Mouse (Mus musculus): ENCODE measurements at regions not wholly inside any gene's neighbourhood (a gene's known extent, or its start where the extent isn't known, plus 50 kb on each side); places are given as distances from the start of the nearest gene placed in this dataset.

GRCm38 (mm10) chr13:97598507-97599431, 161.7 kb downstream of the Gm10260 start:
- TF ChIP-seq POLR2A (IDR thresholded peaks at IDR 0.05; ENCODE audit: low read depth, low read length) = no peak
- TF ChIP-seq CTCF (IDR thresholded peaks at IDR 0.05; ENCODE audit: borderline replicate concordance, insufficient read depth, low read length) = no peak
- Histone ChIP-seq H3K4me3 (ENCODE audit: insufficient read depth, low read length) (no peak overlapping the region), H3K4me1 (ENCODE audit: control insufficient read depth, insufficient read depth, low read length) (no peaks in the 10 kb centered on the region; the same call in 1 of the 2 replicates), H3K27ac (ENCODE audit: insufficient read depth, low read length) (no peak overlapping the region)

DNA sequence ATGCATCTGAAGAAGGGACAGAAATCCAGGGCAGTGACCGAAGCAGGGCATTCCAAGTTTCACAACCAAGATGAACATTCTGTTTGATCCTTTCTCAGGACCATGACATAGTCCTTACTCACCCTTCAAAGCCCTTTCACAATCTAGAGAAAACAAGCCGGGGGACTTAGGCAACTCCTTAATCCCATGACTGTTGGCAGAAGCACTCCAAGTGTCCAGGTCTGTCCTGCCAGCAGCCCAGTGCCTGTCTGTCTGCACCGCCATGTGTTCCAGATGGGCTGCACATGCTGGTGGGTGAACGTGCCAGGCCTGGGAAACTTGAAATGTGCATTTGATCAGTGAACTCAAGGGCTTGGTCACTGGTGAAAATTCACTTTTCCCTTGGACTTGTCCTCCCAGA, 165.6 kb downstream of the Gm10260 start:
- TF ChIP-seq CTCF (IDR thresholded peaks at IDR 0.05; ENCODE audit: borderline replicate concordance, insufficient read depth, low read length) (no peak), POLR2A (IDR thresholded peaks at IDR 0.05; ENCODE audit: low read depth, low read length) (no peak)
- H3K4me3 ChIP-seq (ENCODE audit: insufficient read depth, low read length) = no peak overlapping the region
- no peaks in the 10 kb centered on the region; the same call in 1 of the 2 replicates for H3K4me1 ChIP-seq (ENCODE audit: control insufficient read depth, insufficient read depth, low read length)
- no peak overlapping the region for H3K27ac ChIP-seq (ENCODE audit: insufficient read depth, low read length)

DNA sequence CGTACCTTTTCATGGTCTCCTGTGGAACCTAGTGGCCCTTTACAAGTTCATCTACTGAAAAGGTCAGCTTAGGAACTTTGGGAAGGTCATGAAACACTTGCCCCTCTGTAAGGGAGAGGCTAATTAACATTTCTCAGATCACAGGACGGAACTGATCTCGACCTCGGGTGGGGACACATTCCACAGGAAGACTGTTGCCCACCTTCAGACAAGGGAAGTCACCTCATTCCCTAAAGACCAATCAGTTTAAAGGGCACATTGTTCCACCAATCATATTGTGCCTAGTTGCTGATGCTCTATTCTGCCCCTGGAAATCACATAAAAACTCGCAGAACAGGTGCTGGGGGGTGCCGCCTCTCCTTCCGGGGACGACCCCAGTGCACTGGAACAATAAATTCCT, 170.8 kb downstream of the Gm10260 start:
- H3K4me3 ChIP-seq (ENCODE audit: insufficient read depth, low read length) = no peak overlapping the region
- TF ChIP-seq POLR2A (IDR thresholded peaks at IDR 0.05; ENCODE audit: low read depth, low read length) (no peak), CTCF (IDR thresholded peaks at IDR 0.05; ENCODE audit: borderline replicate concordance, insufficient read depth, low read length) (no peak)
- no peak overlapping the region for H3K27ac ChIP-seq (ENCODE audit: insufficient read depth, low read length)
- H3K4me1 ChIP-seq (ENCODE audit: control insufficient read depth, insufficient read depth, low read length) = no peaks in the 10 kb centered on the region; the same call in 1 of the 2 replicates

DNA sequence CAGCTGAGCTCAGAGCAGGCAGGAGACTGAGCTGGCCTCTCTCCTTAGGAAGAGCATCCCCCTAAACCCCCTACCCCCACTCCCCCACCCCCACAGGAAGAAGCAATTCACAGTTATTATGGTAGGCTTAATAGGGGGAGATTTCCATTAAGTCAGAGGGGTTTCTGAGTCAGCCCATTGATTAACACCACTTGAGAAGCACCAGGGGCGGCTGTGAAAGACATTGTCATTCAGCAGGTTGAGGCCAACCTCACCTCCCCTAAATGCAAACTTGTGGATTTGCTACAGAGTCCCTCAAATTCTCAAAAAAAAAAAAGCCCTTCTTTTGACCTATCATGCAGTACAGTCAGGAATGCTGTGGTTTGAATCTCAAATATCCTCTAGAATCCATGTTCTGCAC, 172.3 kb downstream of the Gm10260 start:
- H3K4me1 ChIP-seq (ENCODE audit: control insufficient read depth, insufficient read depth, low read length) = no peaks in the 10 kb centered on the region
- TF ChIP-seq POLR2A (IDR thresholded peaks at IDR 0.05; ENCODE audit: low read depth, low read length) = no peak
- TF ChIP-seq CTCF (IDR thresholded peaks at IDR 0.05; ENCODE audit: borderline replicate concordance, insufficient read depth, low read length) = no peak
- no peak overlapping the region for H3K27ac ChIP-seq (ENCODE audit: insufficient read depth, low read length)
- no peak overlapping the region for H3K4me3 ChIP-seq (ENCODE audit: insufficient read depth, low read length)

DNA sequence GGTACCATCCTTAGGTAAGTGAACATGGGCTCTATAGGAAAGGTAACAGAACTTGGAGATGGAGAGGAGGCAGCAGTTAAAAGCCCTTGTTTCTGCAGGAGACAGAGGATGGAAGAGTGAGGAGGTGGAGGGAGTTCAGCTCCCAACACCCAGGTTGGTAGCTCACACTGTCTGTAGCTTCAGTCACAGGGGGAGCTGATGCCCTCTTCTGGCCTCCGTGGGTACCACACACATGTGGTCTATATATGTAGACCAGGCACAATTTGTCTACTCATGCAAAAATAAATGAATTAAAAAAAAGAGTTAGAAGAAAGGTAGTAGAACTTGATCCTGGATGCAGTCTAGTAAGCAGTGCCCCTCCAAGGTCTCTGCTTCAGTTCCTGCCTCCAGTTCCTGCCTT, 173.3 kb downstream of the Gm10260 start:
- no peak overlapping the region for H3K4me3 ChIP-seq (ENCODE audit: insufficient read depth, low read length)
- H3K4me1 ChIP-seq (ENCODE audit: control insufficient read depth, insufficient read depth, low read length) = no peaks in the 10 kb centered on the region
- TF ChIP-seq POLR2A (IDR thresholded peaks at IDR 0.05; ENCODE audit: low read depth, low read length) (no peak), CTCF (IDR thresholded peaks at IDR 0.05; ENCODE audit: borderline replicate concordance, insufficient read depth, low read length) (no peak)
- no peak overlapping the region for H3K27ac ChIP-seq (ENCODE audit: insufficient read depth, low read length)

- TF ChIP-seq CTCF (IDR thresholded peaks at IDR 0.05; ENCODE audit: borderline replicate concordance, insufficient read depth, low read length) = no peak
- no peak for TF ChIP-seq POLR2A (IDR thresholded peaks at IDR 0.05; ENCODE audit: low read depth, low read length)
- Histone ChIP-seq H3K4me3 (ENCODE audit: insufficient read depth, low read length) (no peak overlapping the region), H3K27ac (ENCODE audit: insufficient read depth, low read length) (no peak overlapping the region), H3K4me1 (ENCODE audit: control insufficient read depth, insufficient read depth, low read length) (no peaks in the 10 kb centered on the region)
Observed at GRCm38 (mm10) chr13:97584045-97584444, 176.4 kb downstream of the Gm10260 start.

- Histone ChIP-seq H3K27ac (ENCODE audit: insufficient read depth, low read length) (no peak overlapping the region), H3K4me1 (ENCODE audit: control insufficient read depth, insufficient read depth, low read length) (no peaks in the 10 kb centered on the region), H3K4me3 (ENCODE audit: insufficient read depth, low read length) (no peak overlapping the region)
- no peak for TF ChIP-seq POLR2A (IDR thresholded peaks at IDR 0.05; ENCODE audit: low read depth, low read length)
- no peak for TF ChIP-seq CTCF (IDR thresholded peaks at IDR 0.05; ENCODE audit: borderline replicate concordance, insufficient read depth, low read length)
Observed at GRCm38 (mm10) chr13:97581380-97581779, 179.1 kb downstream of the Gm10260 start.

DNA sequence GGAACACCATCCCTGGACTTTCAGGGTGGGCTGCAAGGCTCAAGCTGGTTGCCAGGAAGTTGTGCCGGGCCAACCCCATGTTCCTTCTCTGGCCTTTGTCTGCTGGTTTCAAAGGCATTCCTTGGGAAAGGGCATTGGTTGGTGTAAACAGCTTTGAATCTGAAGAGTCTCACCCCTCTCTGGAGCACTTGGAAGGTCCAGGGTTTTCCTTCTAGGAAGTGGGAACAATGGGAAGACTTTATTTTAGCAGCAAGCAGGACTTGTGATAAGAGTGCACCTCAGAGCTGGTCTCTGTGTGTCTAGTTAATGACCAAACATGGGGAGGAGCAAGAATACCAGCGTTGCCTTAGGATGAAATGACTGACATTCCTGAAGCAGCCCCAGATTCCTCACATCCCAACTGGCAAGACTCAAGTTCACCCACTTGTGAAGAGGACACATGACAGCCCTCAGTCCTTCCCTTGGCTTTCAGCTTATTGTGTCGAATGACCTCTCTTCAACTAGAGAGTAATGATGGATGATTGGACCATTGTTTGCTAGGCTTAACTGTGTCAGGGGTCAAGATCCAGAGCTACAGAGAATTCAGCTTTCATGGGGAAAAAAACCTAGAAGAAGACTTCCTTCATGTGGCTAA, 180.1 kb downstream of the Gm10260 start:
- Histone ChIP-seq H3K4me1 (ENCODE audit: control insufficient read depth, insufficient read depth, low read length) (no peaks in the 10 kb centered on the region), H3K27ac (ENCODE audit: insufficient read depth, low read length) (no peak overlapping the region), H3K4me3 (ENCODE audit: insufficient read depth, low read length) (no peak overlapping the region)
- TF ChIP-seq POLR2A (IDR thresholded peaks at IDR 0.05; ENCODE audit: low read depth, low read length) = no peak
- TF ChIP-seq CTCF (IDR thresholded peaks at IDR 0.05; ENCODE audit: borderline replicate concordance, insufficient read depth, low read length) = no peak

DNA sequence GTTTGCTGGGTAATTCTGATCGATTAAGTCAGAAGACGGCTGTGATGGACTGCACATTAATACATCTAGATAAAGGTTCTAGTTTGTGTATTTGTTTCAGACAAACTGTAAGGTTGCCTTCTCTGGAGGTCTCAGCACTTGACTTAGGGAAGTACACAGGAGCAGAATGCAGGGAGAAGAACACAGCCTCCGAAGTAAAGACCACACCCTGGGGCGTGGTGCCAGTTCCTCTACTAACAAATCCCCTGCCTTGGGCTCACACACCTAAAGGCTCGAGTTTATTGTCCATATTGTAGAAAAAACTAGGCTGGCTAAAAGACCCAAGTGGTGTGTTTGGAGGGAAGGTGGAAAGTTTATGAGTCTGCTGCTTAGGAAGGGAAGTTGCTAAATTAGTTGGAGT, 181.8 kb downstream of the Gm10260 start:
- H3K4me1 ChIP-seq (ENCODE audit: control insufficient read depth, insufficient read depth, low read length) = no peaks in the 10 kb centered on the region
- no peak overlapping the region for H3K27ac ChIP-seq (ENCODE audit: insufficient read depth, low read length)
- TF ChIP-seq POLR2A (IDR thresholded peaks at IDR 0.05; ENCODE audit: low read depth, low read length) (no peak), CTCF (IDR thresholded peaks at IDR 0.05; ENCODE audit: borderline replicate concordance, insufficient read depth, low read length) (no peak)

More for the DNA sequence above, 181.8 kb downstream of the Gm10260 start:
- H3K4me3 ChIP-seq (ENCODE audit: insufficient read depth, low read length) = no peak overlapping the region
